Mouse (Mus musculus) adrenal gland, postnatal 0 days (tissue): Measurements from ENCODE around the gene Cyp4v3. TPM values are rescaled to one million over a fixed set of nuclear protein-coding genes. Genes with fewer than 3 reads are reported as not detected.

Source experiments
- polyA plus RNA-seq: library from polyadenylated mRNA; unstranded; fragments of >200 nt; fragmentation: Nextera tagmentation; extraction: Ambion mirVana; gene quantifications from 2 replicates; pipeline ENCODE4 v1.2.1, GENCODE M21; 2015

The Cyp4v3 gene
- polyA plus RNA-seq = 5.1 and 10.2 TPM in 2 replicates

GRCm38 (mm10) chr8:45332685-45333409 lies at the start of gene Cyp4v3:
Gene Cyp4v3, minus strand, starts transcription at chr8:45333216.

GRCm38 (mm10) chr8:45381963-45382347 lies 48.9 kb upstream of the Cyp4v3 start, which contains the start of gene Fam149a:
Gene Fam149a, minus strand, starts transcription at chr8:45382291.

GRCm38 (mm10) chr8:45308366-45308765 lies 24.6 kb downstream of the Cyp4v3 start, which contains the start of gene Gm45753:
Gene Gm45753, minus strand, starts transcription at chr8:45308466.

GRCm38 (mm10) chr8:45294687-45295086 lies 38.3 kb downstream of the Cyp4v3 start, which contains the start of gene Klkb1:
Gene Klkb1, minus strand, starts transcription at chr8:45294859.

GRCm38 (mm10) chr8:45261920-45262319 lies 71.1 kb downstream of the Cyp4v3 start, which contains the start of gene F11:
Gene F11, minus strand, starts transcription at chr8:45262031.

Other genes with a start within 250 kb of the Cyp4v3 start
- gene F11, start 71.2 kb downstream of the Cyp4v3 start, polyA plus RNA-seq = 1.0 and 2.1 TPM in 2 replicates
- gene Klkb1, start 38.4 kb downstream of the Cyp4v3 start, polyA plus RNA-seq = 0.35 and 1.4 TPM in 2 replicates
- 1.0 TPM in 2 replicates for gene Gm45753, start 24.8 kb downstream of the Cyp4v3 start, polyA plus RNA-seq
- 7.2 and 8.4 TPM in 2 replicates for gene Fam149a, start 49.1 kb upstream of the Cyp4v3 start, polyA plus RNA-seq
- gene Tlr3, start 77.9 kb upstream of the Cyp4v3 start, polyA plus RNA-seq = 3.3 and 4.4 TPM in 2 replicates
- gene Sorbs2, start 174.6 kb upstream of the Cyp4v3 start, polyA plus RNA-seq = 18.9 and 36.0 TPM in 2 replicates